Mouse (Mus musculus) c-Kit-positive CD71-positive TER-119-negative erythroid progenitor cells, embryonic 14.5 days (primary cell): Measurements from ENCODE around the gene Wnt5a.

ENCODE experiments used
- DNase-seq: peaks from one replicate; pipeline ENCODE4 v3.0.0-alpha.2; 2013; ENCODE audit warnings: low read depth

The Wnt5a gene

DNA sequence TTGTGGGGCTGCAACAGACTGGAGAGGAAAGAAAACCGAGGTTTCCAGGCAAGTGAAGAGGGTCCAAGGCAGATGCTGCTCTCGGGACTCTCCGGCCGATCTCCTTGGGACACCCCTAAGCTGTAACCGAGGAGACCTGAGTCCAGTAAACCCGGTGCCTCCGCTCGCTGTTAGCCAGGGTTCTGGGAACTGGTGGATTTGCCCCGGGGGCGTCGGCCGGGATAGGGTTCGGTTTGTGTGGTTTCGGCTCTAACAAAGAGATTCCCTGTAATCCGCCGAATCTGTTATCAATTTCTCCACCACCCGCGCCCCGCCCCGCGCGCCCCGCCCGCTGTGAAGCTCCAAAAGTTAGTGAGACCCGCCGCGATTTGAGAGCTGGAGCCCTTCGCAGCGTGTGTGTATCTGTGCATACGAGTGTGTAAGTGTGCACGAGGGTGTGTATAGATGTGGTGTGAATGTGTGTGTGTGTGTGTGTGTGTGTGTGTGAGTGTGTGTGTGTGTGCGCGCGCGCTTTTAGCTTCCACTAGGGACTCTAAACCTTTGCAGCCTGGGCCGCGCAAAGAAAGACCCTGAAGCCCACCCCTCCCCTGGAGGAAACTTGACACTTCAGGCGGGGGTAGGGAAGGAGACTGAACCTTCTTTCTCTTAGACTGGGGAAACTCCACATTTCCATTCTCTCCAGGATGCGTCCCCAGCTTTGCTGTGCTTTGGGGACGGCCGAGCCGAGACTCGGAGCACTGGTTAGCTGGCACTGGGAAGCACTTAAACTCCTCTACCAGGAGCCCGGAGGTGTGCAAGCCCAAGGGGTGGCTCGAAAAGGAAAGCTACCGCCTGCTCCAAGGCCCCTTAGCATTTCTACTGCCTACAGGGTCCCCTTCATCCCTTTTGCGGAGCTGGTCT is 5.1 kb downstream of the Wnt5a start:
- no peak for DNase-seq

DNA sequence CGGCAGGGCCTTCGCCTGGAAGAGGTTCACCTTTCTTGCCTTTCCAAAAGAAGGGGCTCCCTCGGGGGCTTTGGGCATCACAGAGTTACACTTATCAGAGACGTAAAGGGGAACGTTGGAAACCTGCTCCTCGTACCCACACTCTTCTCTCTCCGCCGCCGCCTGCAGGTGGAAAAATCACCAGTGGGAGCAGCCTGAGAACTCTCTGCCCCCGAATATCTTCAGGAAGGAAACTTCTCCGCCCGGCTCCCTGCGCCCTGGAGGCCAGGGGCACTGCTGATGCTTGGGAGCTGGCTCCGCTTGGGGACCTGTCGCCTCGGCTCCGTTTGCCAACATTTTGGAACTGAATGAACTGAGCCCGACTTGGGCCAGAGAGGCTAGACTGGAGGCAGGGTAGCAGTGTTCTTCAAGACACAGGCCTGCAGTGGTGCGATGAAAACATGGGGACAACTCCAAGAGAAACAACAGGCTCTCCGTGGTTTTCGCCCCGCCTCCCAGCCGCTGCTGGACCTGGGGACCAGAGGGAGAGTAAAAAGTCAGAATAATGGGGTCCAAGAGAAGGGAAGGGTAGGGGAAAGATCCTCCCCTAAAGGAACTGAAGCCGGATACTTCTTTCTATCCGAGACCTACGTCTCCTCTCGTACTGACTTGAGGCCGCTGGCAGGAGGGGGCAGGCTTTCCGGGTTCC is 5.9 kb downstream of the Wnt5a start:
- DNase-seq, result no peak

DNA sequence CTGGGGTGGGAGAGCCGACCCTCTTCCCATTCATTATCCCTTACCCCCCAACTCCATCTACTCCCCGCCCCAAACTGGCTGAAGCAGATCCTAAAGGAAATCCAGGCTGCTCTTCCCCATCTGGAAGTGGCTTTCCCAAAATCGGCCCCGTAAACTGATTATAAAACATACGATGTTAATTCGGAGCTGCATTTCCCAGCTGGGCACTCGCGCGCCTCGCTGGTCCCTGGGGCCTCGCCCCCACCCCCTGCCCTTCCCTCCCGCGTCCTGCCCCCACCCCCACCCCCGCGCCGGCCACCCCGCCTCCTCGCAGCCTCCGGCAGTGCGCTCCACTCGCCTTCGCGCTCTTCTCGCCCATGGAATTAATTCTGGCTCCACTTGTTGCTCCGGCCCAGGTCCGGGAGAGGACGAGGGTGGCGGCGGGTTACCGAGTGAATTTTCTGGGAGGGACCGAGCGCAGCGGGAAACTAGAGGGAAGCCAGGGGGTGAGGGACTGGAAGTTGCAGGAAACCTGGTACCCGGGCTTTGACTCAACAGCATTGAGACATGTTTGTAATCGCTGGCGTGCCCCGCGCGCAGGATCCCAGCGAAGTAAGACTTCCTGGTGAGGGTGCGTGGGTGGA is 6.6 kb downstream of the Wnt5a start:
- DNase-seq, result no peak

DNA sequence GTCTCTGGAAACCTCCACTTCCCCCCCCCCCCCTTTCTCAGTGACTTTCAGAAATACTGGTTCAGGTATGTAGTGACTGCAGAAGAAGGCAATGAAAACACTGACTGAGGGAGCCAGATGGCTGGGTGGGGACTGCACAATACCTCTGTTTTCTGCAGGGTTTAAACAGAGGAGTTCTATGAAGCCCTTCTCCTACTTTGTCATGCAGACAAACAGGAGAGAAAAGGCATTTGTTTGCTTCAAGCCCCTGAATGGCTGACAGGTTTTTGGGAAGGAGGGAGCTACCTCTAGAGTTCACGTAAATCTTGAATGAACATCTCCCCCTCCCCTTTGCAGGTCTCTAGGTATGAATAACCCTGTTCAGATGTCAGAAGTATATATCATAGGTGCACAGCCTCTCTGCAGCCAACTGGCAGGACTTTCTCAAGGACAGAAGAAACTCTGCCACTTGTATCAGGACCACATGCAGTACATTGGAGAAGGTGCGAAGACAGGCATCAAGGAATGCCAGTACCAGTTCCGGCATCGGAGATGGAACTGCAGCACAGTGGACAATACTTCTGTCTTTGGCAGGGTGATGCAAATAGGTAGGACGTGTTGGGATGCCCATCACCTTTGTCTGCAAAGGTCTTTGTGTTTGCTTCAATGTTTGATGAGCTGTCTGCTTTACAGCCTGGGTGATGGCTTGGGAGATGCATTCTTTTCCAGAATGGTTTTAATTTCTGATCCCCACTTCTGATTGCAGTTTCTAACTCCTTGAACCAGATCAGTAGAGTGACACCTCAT is 8.4 kb downstream of the Wnt5a start:
- no peak for DNase-seq

DNA sequence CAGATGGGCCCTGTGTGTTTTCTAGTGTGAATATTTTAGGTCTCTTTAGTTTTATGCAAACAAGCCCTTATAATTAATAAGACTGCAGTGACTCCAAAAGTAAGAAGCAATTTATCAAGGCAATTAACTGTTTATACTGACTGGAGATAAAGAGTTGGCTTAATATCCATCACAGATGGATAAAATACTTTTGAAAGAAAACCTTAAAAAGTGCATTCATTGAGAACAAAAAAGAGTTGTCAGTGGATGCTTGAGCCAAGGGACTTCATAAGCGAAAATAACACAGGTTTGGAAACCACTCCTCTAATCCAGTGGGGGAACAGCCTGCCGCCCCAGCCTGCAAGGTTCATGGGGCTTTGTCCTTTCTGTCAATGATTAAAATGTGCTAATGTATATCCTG is 9.6 kb downstream of the Wnt5a start:
- no peak for DNase-seq

DNA sequence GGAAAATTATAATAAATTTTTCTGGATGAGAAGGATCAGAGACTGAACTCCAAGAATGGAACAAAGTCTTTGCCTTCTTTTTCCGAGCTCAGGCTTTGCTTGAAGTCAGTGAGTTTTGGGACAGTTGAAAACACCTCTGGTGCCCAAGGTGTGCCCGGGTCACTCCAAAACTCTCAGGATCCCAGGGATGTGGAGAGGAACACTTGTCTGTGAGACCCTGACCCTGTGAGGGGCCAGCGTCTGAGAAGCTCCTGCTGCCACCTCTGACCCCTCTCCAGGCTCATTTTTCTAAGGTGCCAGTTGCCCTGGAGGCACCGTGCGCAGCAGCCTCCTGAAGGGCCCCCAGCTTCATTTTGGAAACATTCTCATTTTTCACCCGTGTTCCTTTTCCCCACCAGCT is 10.8 kb downstream of the Wnt5a start:
- no peak for DNase-seq

DNA sequence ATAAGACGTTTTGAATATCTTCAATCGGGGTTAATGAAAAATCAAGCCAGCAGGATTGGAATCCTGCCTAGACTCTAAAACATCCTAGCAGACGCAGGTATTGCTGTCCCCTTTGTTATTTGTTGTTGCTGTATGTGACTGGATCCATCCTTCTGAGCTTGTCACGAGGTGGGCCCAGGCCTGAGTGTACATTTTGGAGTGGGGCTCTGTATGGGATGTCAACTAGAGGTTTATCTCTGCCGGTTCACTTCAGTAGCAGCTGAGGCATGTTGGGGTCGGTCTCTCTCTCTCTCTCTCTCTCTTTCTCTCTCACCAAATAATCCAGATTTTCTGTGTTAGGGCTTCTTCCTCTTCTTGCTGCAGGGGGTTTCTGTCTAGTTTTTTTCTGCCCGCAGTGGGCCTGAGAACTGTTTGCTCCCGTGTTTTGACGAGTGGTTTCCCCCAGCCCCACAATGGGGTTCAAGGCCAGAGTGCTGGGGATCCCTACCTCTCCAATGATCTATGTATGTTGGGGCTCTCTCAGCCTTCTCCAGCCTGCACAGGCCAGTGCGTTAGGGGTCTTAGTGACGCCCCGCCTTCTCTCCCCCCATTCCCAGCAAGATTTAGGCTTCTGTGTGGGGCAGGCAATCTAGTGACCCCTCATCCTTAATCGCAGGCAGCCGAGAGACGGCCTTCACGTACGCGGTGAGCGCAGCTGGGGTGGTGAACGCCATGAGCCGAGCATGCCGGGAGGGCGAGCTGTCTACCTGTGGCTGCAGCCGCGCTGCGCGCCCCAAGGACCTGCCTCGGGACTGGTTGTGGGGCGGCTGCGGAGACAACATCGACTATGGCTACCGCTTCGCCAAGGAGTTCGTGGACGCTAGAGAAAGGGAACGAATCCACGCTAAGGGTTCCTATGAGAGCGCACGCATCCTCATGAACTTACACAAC is 13.3 kb downstream of the Wnt5a start:
- no peak for DNase-seq

DNA sequence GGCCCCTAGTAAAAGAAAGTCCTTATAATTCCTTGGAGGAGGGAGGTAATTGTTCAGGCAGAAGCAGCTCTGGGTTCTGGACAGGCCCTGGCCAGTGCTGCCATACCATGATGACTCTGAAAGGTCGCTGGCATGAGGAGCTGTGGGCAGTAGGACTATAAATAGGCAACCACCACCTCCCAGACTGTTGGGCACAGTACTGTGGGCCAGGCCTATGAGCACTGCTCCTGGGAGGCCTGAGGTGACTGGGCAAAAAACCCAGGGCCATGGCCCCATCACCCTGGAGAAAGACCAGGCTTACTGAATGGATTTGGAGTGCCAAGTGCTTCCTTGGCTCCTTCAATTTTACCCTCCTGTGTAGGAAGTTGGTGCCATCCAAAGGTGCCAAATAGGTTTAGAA is 16.6 kb downstream of the Wnt5a start:
- DNase-seq, result no peak

DNA sequence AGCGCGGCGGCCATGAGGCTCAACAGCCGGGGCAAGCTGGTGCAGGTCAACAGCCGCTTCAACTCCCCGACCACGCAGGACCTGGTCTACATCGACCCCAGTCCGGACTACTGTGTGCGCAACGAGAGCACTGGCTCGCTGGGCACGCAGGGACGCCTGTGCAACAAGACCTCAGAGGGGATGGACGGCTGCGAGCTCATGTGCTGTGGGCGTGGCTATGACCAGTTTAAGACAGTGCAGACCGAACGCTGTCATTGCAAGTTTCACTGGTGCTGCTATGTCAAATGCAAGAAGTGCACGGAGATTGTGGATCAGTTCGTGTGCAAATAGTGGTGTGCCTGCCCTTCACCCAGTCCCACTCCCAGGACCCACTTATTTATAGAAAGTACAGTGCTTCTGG is 18.1 kb downstream of the Wnt5a start:
- DNase-seq, result no peak

DNA sequence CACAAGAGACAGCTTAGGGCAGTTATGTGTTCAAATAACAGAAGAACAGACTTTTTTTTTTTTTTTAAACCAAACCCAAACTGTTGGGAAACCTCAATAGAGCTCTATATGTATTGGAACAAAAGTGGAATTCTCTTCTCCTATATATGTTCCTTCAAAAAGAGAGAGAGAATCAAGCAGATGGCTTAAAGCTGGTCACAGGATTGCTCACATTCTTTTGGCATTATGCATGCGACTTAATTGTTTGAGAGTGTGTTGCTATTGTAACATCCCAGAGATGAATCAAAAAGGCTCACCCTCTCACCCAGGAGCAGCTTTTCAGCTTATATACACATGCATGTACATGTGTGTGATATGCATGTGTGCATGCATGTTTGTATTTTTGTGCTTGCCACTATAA is 21.0 kb downstream of the Wnt5a start:
- DNase-seq, result no peak

DNA sequence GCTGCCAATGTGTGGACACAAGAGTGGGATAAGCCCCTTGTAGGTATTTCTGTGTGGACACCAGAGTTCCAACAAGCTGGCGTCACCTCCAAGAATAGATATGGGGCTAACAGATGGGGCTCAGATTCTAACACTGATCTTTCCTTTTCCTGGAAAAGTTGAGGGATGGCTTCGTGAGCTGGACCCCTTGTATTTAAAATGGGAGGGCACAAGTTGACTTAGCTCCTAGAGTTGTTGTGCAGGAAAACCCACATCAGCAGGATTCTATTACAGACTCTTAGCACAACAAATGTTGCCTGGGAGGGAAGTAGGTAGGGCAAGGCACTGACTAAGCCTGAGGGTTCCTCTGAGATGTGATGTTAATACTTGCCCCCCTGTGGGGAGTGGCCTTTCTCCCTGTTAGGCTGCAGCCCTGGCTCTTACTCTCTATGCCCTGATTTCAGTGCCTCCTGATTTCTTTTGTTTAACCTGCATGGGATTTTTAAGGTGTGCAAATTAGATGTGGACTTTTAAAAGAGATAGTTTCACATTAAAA is 23.7 kb downstream of the Wnt5a start:
- DNase-seq, result no peak

DNA sequence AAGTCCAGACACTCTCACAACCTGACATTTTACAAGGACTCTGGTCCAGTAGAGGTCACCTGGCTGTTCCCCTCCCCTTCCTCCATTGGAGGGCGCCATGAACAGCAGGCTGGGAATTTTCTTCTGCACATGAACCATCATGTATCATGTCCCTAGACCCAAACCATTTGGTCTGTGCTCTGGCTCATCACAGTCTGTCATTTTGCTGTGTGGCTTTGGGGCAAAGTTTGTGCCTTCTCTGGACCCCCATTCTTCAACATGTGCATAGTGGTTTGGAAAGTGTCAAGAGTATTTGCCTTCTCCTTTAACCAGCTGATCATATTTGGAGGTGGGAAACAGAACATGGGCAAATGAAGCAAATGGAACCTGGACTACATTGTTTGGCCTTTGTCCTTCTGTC is 27.0 kb downstream of the Wnt5a start:
- no peak for DNase-seq

DNA sequence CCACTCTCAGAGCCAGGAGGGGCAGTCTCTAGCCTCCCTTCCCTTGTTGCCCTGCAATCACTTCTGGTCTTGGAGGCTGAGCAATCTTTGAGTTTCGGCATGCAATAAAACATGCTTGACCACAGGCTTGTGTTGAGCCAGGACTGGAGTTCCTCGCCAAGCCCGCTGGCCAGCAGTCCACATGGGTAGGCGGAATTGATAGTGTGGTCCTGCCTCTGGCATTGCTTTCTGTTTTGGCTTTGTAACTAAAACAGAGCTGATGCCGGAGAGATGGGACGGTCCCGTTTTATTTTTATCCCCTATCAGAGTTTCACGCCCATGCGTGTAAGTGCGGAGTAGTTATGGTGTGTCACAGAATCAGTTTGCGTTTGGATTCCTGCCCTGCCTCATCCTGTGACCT is 28.4 kb downstream of the Wnt5a start:
- DNase-seq, result no peak

DNA sequence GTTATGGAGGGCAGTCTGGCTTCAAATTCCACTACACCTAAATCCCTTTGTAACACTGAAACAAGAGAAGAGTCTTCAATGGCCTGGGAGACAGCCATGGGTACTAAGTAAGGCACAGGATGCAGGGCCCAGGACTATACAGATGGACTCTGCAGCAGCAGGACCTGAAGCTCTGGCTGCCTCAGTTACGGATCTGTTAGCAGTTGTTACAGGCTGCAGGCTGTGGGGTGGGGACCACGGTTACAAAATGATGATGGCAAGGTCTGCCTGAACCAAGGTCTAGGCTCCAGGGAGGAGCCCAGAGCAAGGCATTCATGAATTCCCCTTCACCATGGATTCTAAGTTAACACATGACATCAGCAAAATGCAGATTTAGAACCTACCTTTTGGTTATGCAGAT is 29.3 kb downstream of the Wnt5a start:
- DNase-seq, result no peak

DNA sequence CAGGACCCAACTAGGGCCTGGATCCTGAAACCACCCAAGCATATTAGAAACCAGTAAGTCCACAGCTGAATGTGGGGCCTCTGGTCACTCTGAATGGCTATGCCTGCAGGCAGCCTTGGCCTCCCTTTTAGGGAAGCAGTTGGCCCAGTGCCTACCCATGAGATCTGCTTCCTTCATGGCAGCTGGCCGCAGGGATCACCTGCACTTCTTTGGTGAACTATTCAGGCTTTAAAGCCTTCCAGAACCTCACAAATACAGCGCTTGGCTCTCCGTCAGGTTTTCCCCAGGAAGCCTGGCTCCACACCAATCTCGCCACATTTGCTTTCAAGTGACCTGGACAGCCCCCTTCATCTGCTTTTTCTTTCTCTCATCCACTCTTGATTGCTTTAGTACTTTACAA is 31.3 kb downstream of the Wnt5a start:
- DNase-seq, result no peak

DNA sequence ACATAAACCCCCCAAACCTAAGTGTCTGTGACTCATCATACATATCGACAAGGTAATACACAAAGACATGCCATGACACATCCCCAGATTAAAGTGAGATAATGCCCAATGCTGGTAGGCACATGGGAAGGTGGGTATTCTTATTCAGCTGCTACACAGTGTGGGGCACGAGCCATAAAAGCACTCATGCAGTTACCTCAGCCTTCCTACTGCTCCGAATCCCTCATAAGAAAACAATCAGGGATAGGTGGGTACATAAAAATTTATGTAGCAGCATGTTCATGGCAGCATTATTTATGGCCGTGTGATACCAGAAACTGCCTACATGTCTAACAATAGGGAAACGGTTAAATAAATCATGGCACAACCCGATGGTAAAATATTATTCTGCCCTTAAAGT is 35.0 kb downstream of the Wnt5a start:
- no peak for DNase-seq

DNA sequence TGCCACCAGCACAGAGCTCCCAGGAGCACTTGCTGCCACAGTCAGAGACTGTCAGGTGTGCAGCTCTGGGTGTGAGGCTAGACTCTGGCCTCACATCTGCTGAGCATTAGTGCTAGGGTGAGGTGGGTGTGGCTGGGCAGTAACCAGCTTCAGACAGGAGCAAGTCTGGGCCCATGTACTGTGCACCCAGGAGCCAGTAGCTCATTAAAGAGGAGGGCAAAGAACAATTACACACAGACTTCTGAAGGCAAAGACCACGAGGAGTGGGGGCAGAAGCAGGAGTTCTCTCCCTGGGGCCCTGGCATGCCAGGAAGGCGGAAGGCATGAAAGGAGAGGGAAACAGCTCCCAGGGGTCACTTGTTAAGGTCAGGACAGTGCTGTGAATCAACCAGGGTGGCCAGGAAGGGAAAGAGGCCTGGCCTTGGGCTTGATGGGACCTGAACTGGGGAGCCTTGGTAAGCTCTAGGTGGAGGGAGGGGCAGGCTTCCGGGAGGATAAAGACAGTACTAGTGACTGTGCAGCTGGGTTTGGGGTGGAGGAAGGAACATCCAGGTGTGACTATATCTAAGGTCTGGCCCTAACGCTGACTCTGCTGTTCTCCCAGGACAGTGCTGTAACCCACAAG is 37.7 kb downstream of the Wnt5a start:
- no peak for DNase-seq

DNA sequence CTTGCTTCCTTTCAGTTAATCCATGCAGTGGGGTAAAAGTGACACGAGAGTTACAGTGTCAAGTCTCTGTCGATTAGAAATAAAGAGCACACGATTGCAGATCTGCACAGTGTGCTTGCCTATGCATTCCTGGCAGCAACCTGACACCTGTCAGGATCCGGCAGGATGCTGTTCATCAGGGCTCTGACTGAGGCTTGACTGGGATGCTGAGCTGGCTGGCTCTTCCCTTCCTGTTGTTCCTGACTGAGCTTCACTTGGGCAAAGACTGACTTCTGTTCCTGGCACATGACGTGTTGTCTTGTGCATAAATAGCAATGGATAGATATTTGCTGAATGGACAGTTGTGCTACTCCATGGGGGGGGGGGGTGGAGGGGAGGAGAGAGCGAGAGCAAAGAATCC is 57.3 kb downstream of the Wnt5a start:
- no peak for DNase-seq
